Mouse (Mus musculus) urinary bladder, postnatal 36 days (tissue): Measurements from ENCODE around the gene Gnl3.

ENCODE experiments used
- DNase-seq, 2 experiments: peaks; one replicate each; pipeline ENCODE4 v3.0.0; 2022; ENCODE audit warnings: low spot score in 2 of 2, mixed read lengths in 1 of 2

The Gnl3 gene

GRCm38 (mm10) chr14:31018860-31019291 lies at the start of gene Gnl3, which contains the start of gene Pbrm1:
Gene Gnl3 (minus strand): TSS chr14:31019152.
Gene Pbrm1 (plus strand): TSS chr14:31019138.
- peak; percentile 92 to 97 for DNase-seq

- DNase-seq = no peak
Measured at GRCm38 (mm10) chr14:31062277-31062676, 43.3 kb upstream of the Gnl3 start.

- no peak for DNase-seq
Measured at GRCm38 (mm10) chr14:31045817-31046216, 26.9 kb upstream of the Gnl3 start.

GRCm38 (mm10) chr14:31045296-31045695 lies 26.3 kb upstream of the Gnl3 start:
- DNase-seq = no peak

- no peak for DNase-seq
Measured at GRCm38 (mm10) chr14:31025785-31026184, 6.8 kb upstream of the Gnl3 start.

- no peak for DNase-seq
Measured at GRCm38 (mm10) chr14:31022579-31022978, 3.6 kb upstream of the Gnl3 start.

GRCm38 (mm10) chr14:31019331-31020205 lies 616 bp upstream of the Gnl3 start:
- peak in 1 of 2 experiments; percentile 72 for DNase-seq

- DNase-seq = no peak
Measured at GRCm38 (mm10) chr14:31017854-31018253, 1.1 kb downstream of the Gnl3 start.

- no peak for DNase-seq
Measured at GRCm38 (mm10) chr14:31016063-31016462, 2.9 kb downstream of the Gnl3 start.

- DNase-seq = no peak
Measured at GRCm38 (mm10) chr14:31013928-31014327, 5.0 kb downstream of the Gnl3 start.

- DNase-seq = no peak
Measured at GRCm38 (mm10) chr14:31011588-31011987, 7.4 kb downstream of the Gnl3 start.

GRCm38 (mm10) chr14:31006779-31007178 lies 12.2 kb downstream of the Gnl3 start:
- DNase-seq = no peak

- no peak for DNase-seq
Measured at GRCm38 (mm10) chr14:31004527-31004926, 14.4 kb downstream of the Gnl3 start.

GRCm38 (mm10) chr14:31001307-31002205 lies 17.4 kb downstream of the Gnl3 start, which contains the start of the genes Glt8d1 and Spcs1:
Gene Glt8d1 (plus strand): TSS chr14:31001400.
Gene Spcs1 (minus strand): TSS chr14:31001672.
- DNase-seq = peak; percentile 87 to 88

GRCm38 (mm10) chr14:31000816-31001306 lies 18.1 kb downstream of the Gnl3 start:
- DNase-seq = no peak

GRCm38 (mm10) chr14:31000356-31000755 lies 18.6 kb downstream of the Gnl3 start:
- no peak for DNase-seq

GRCm38 (mm10) chr14:30996417-30996816 lies 22.5 kb downstream of the Gnl3 start:
- no peak for DNase-seq

GRCm38 (mm10) chr14:30976222-30976621 lies 42.7 kb downstream of the Gnl3 start:
- DNase-seq = no peak

- peak; percentile 24 to 42 for DNase-seq
Measured at GRCm38 (mm10) chr14:30974204-30974603, 44.7 kb downstream of the Gnl3 start.
